ENCODE assay signal across 21 mouse cellular contexts in the genomic region with DNA sequence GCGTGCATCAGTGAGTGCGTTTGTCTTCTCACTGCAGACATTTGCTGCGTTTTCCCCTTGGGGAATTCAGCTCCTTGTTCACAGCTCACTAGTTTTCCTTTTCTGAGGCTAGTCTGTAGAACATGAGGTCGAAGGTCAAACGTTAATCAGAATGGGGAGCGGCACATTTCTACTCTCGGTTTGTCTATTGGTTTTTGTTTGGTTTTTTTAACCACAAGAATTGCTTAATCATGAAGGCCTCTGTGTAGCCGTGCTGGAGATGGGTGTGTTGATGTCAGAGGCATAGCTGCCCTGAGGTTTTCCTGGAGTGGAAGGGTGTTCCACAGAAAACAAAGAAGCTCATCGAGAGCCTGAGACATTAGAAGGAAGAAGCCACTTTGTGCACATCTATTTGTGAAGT. TPM values are rescaled to one million over a fixed set of nuclear protein-coding genes. Genes with fewer than 3 reads are reported as not detected.
DNase-seq lines count a peak whose midpoint lies in the region; ATAC-seq and TF ChIP-seq lines count a peak whose summit lies in the region.
"Had no signal": no experiment of that assay in that cellular context is flagged by ENCODE, and none has a peak within 500 bp of the region (broad histone marks: within the 10 kb centered on the region; RNA-seq: fewer than 3 reads in every experiment).

No protein-coding gene starts in this region.

- peak overlapping the region; percentile 61 for H3K27ac ChIP-seq in liver, embryonic 12.5 days
- no peak overlapping the region for H3K27ac ChIP-seq in liver, embryonic 11.5 days (ENCODE audit: low read depth, low read length)
- H3K27ac ChIP-seq in liver, embryonic 14.5 days = peak overlapping the region; percentile 49
- H3K27ac ChIP-seq: heart, adult 2 months; hindbrain, embryonic 15.5 days; limb, embryonic 13.5 days; midbrain, embryonic 12.5 days; neural tube, embryonic 12.5 days had no signal

- DNase-seq in heart, adult 11 months = peak; percentile 63
- no peak for DNase-seq in heart, postnatal 14 days
- DNase-seq in liver, embryonic 11.5 days (ENCODE audit: low spot score) = no peak
- DNase-seq in liver, embryonic 14.5 days (ENCODE audit: low read depth in 3 of 3, low spot score in 3 of 3) = no peak
- no peak for DNase-seq in B cell, adult 2 months
- no peak for DNase-seq in retina, embryonic 14.5 days (ENCODE audit: low spot score)
- DNase-seq in left cerebral cortex, postnatal 10 days (ENCODE audit: extremely low spot score in 1 of 2, low spot score in 2 of 2) = no peak
- DNase-seq: adrenal gland, postnatal 25 days; cerebellum, adult 11 months; cerebellum, postnatal 36 days; heart, adult 2 months; heart, postnatal 4 days; kidney, adult 18-20 months; right cerebral cortex, adult 18-20 months; thymus, postnatal 14 days had no signal

- H3K4me2 ChIP-seq in liver, embryonic 12.5 days = no peak overlapping the region
- no peak overlapping the region for H3K4me2 ChIP-seq in liver, embryonic 11.5 days
- no peak overlapping the region for H3K4me2 ChIP-seq in liver, embryonic 14.5 days (ENCODE audit: low read depth)
- H3K4me2 ChIP-seq: hindbrain, embryonic 15.5 days; limb, embryonic 13.5 days; midbrain, embryonic 12.5 days; neural tube, embryonic 12.5 days had no signal

- 0 out of 2 replicates have a peak overlapping the region, but pooled peaks have one; percentile 1 for H3K9ac ChIP-seq in liver, embryonic 12.5 days
- H3K9ac ChIP-seq in liver, embryonic 11.5 days (ENCODE audit: low read depth, low read length) = no peak overlapping the region
- H3K9ac ChIP-seq in liver, embryonic 14.5 days (replicated peaks) = peak overlapping the region; percentile 9; the same call in 1 of the 2 replicates
- H3K9ac ChIP-seq: hindbrain, embryonic 15.5 days; limb, embryonic 13.5 days; midbrain, embryonic 12.5 days; neural tube, embryonic 12.5 days had no signal

- no peaks in the 10 kb centered on the region for H3K9me3 ChIP-seq in liver, embryonic 12.5 days (replicated peaks)
- H3K9me3 ChIP-seq in liver, embryonic 11.5 days (ENCODE audit: control insufficient read depth, low read length) = no peaks in the 10 kb centered on the region
- no peaks in the 10 kb centered on the region for H3K9me3 ChIP-seq in liver, embryonic 14.5 days (ENCODE audit: control insufficient read depth, low read length)
- H3K9me3 ChIP-seq: hindbrain, embryonic 15.5 days; limb, embryonic 13.5 days; midbrain, embryonic 12.5 days; neural tube, embryonic 12.5 days had no signal

- WGBS in liver, embryonic 12.5 days (ENCODE audit: insufficient replicate concordance) = 63% methylated on average over 9 of the region's 9 CpGs
- WGBS in liver, embryonic 11.5 days = 75% methylated on average over 9 of the region's 9 CpGs
- WGBS in liver, embryonic 14.5 days (ENCODE audit: insufficient replicate concordance) = 66% methylated on average over 9 of the region's 9 CpGs

- intact Hi-C loops in heart, postnatal 14 days (cut with DNase I) = no loop called here
- intact Hi-C loops in left cerebral cortex, postnatal 10 days (cut with DNase I) = loop anchor here (5.0 kb wide), 1 partner anchor 38 kb away; the partner anchor contains the start of gene Cdk8

- ATAC-seq in liver, embryonic 12.5 days = no peak
- no peak for ATAC-seq in liver, embryonic 11.5 days (replicated peaks; ENCODE audit: low FRiP score)
- no peak for ATAC-seq in liver, embryonic 14.5 days (ENCODE audit: insufficient read depth)
- ATAC-seq: lung, postnatal 0 days had no signal

- TF ChIP-seq CTCF in liver, embryonic 14.5 days (IDR thresholded peaks at IDR 0.05; ENCODE audit: low read depth) = no peak

- TF ChIP-seq EP300 in liver, embryonic 14.5 days (IDR thresholded peaks at IDR 0.05; ENCODE audit: low read depth) = no peak

- no peaks in the 10 kb centered on the region for H3K27me3 ChIP-seq in liver, embryonic 12.5 days (replicated peaks)
- no peaks in the 10 kb centered on the region for H3K27me3 ChIP-seq in liver, embryonic 11.5 days (replicated peaks; ENCODE audit: control insufficient read depth, insufficient read depth, low read length)
- H3K27me3 ChIP-seq in liver, embryonic 14.5 days (ENCODE audit: control insufficient read depth, insufficient read depth, low read length) = no peaks in the 10 kb centered on the region
- H3K27me3 ChIP-seq: hindbrain, embryonic 15.5 days; limb, embryonic 13.5 days; midbrain, embryonic 12.5 days; neural tube, embryonic 12.5 days had no signal

- peaks cover 25% of the 10 kb centered on the region for H3K4me1 ChIP-seq in liver, embryonic 12.5 days
- no peaks in the 10 kb centered on the region; the same call in 1 of the 2 replicates for H3K4me1 ChIP-seq in liver, embryonic 11.5 days (replicated peaks; ENCODE audit: control insufficient read depth, insufficient read depth, low read length)
- H3K4me1 ChIP-seq in liver, embryonic 14.5 days (replicated peaks; ENCODE audit: control insufficient read depth in 2 of 2, insufficient read depth in 2 of 2, low read length in 1 of 2) = peaks cover 14 to 19% of the 10 kb centered on the region in 2 experiments
- H3K4me1 ChIP-seq: hindbrain, embryonic 15.5 days; limb, embryonic 13.5 days; midbrain, embryonic 12.5 days; neural tube, embryonic 12.5 days had no signal

- no peak overlapping the region for H3K4me3 ChIP-seq in liver, embryonic 12.5 days
- no peak overlapping the region for H3K4me3 ChIP-seq in liver, embryonic 11.5 days (ENCODE audit: low read depth, low read length)
- no peak overlapping the region for H3K4me3 ChIP-seq in liver, embryonic 14.5 days (ENCODE audit: insufficient read depth in 1 of 2, low read depth in 2 of 2, low read length in 2 of 2)
- H3K4me3 ChIP-seq: heart, adult 2 months; hindbrain, embryonic 15.5 days; limb, embryonic 13.5 days; midbrain, embryonic 12.5 days; neural tube, embryonic 12.5 days had no signal

- H3K36me3 ChIP-seq in liver, embryonic 12.5 days = peaks cover 71% of the 10 kb centered on the region
- H3K36me3 ChIP-seq in liver, embryonic 11.5 days (ENCODE audit: control insufficient read depth, insufficient read depth, low read length) = peaks cover 12% of the 10 kb centered on the region; the same call in 1 of the 2 replicates
- H3K36me3 ChIP-seq in liver, embryonic 14.5 days (replicated peaks; ENCODE audit: control insufficient read depth, insufficient read depth, low read depth) = peaks cover 40% of the 10 kb centered on the region

RNA-seq across cellular contexts. Expression of gene Cdk8, which starts 39.6 kb away (rescaled TPM):
- total RNA-seq in heart, postnatal 14 days (2021) = 10 to 100 TPM; 21.7 to 24.1 TPM
- 30.7 and 32.5 TPM in 2 replicates for polyA plus RNA-seq in liver, embryonic 12.5 days (2016; fragmentation: Nextera tagmentation; extraction: Ambion mirVana)
- 31.5 and 34.3 TPM in 2 replicates for polyA plus RNA-seq in liver, embryonic 11.5 days (2014; fragmentation: Nextera tagmentation; extraction: Ambion mirVana)
- 36.6 and 42.5 TPM in 2 replicates for polyA plus RNA-seq in liver, embryonic 14.5 days (2012; rRNA removed)
- 25.8 and 28.5 TPM in 2 replicates for polyA plus RNA-seq in liver, embryonic 14.5 days (2014; fragmentation: Nextera tagmentation; extraction: Ambion mirVana)
- 10 to 100 TPM; 45.8 to 49.5 TPM for total RNA-seq in left cerebral cortex, postnatal 10 days (2021)

RNA-seq across cellular contexts. Expression of gene Rnf6, which starts 49.2 kb away (rescaled TPM):
- total RNA-seq in heart, postnatal 14 days (2021) = 10 to 100 TPM; 42.1 to 42.3 TPM
- polyA plus RNA-seq in liver, embryonic 12.5 days (2016; fragmentation: Nextera tagmentation; extraction: Ambion mirVana) = 24.8 and 25.3 TPM in 2 replicates
- polyA plus RNA-seq in liver, embryonic 11.5 days (2014; fragmentation: Nextera tagmentation; extraction: Ambion mirVana) = 31.5 and 32.6 TPM in 2 replicates
- 8.3 and 13.2 TPM in 2 replicates for polyA plus RNA-seq in liver, embryonic 14.5 days (2012; rRNA removed)
- polyA plus RNA-seq in liver, embryonic 14.5 days (2014; fragmentation: Nextera tagmentation; extraction: Ambion mirVana) = 18.9 and 19.4 TPM in 2 replicates
- total RNA-seq in left cerebral cortex, postnatal 10 days (2021) = 10 to 100 TPM; 39.3 to 39.9 TPM
